ENCODE assay signal across 12 mouse cellular contexts in the genomic region with DNA sequence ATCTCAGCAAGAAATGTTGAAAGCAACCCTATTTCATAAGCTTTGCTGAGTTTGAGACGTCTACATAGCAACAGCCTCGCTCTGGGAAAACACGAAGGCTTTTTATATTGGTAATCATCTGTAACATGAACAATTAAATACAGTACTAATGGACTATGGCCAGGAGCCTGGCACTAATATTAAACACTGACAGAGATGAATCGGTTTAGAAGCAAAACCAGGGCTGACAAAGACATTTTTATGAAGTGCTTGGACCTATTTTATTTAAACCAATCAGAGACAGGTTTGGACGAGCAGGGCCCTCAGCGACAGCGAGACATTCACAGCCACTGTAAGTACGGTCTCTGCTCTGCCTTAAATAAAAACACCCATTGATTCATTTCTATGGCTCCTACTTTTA.
DNase-seq lines count a peak whose midpoint lies in the region; ATAC-seq and TF ChIP-seq lines count a peak whose summit lies in the region.
"Had no signal": no experiment of that assay in that cellular context is flagged by ENCODE, and none has a peak within 500 bp of the region (broad histone marks: within the 10 kb centered on the region; RNA-seq: fewer than 3 reads in every experiment).

No protein-coding gene starts in this region.

- peak overlapping the region; percentile 67 for H3K4me3 ChIP-seq in E14TG2a.4 (replicated peaks; ENCODE audit: low read length)
- no peak overlapping the region for H3K4me3 ChIP-seq in hindbrain, postnatal 0 days (ENCODE audit: low read length)
- H3K4me3 ChIP-seq: myocyte had no signal

- peaks cover 94% of the 10 kb centered on the region for H3K4me1 ChIP-seq in E14TG2a.4 (replicated peaks; ENCODE audit: low read depth, low read length)
- peaks cover 4% of the 10 kb centered on the region; the same call in 1 of the 2 replicates for H3K4me1 ChIP-seq in hindbrain, postnatal 0 days (ENCODE audit: insufficient read depth, low read length)

- 24% methylated on average over 8 of the region's 8 CpGs for WGBS in hindbrain, postnatal 0 days

- peaks cover 79% of the 10 kb centered on the region for H3K36me3 ChIP-seq in E14TG2a.4 (ENCODE audit: insufficient read depth, low read length)
- no peaks in the 10 kb centered on the region; the same call in none of the 2 replicates for H3K36me3 ChIP-seq in hindbrain, postnatal 0 days (ENCODE audit: insufficient read depth, low read length)

- H3K9ac ChIP-seq in hindbrain, postnatal 0 days (replicated peaks; ENCODE audit: low read length): no peak overlapping the region

- peak; percentile 14 to 21 for DNase-seq in cerebellum, postnatal 10 days
- DNase-seq in cerebellum, adult 9-10 months: no peak
- DNase-seq in layer of hippocampus, adult 11-12 months (ENCODE audit: low spot score): peak; percentile 19
- DNase-seq in layer of hippocampus, adult 9-11 months: no peak
- peak; percentile 63 for DNase-seq in hindbrain, postnatal 0 days (ENCODE audit: low spot score)
- DNase-seq in cerebellum, postnatal 14 days: no peak
- DNase-seq: gastrocnemius, postnatal 25 days; kidney, adult 11 months; lung, postnatal 4 days had no signal

- ATAC-seq in hindbrain, postnatal 0 days: peak; percentile 78
- no peak for ATAC-seq in inflammation-experienced regulatory T-cells, adult 6 months

- H3K9me3 ChIP-seq in E14TG2a.4 (ENCODE audit: low read length): no peaks in the 10 kb centered on the region
- H3K9me3 ChIP-seq in hindbrain, postnatal 0 days (ENCODE audit: low read length): no peaks in the 10 kb centered on the region

- H3K27ac ChIP-seq in hindbrain, postnatal 0 days: peak overlapping the region; percentile 60; the same call in 1 of the 2 replicates

- no peak for TF ChIP-seq CTCF in E14TG2a.4 (conservative IDR thresholded peaks at IDR 0.05; ENCODE audit: low read length)
- no peak for TF ChIP-seq CTCF in hindbrain, postnatal 0 days (IDR thresholded peaks at IDR 0.05; ENCODE audit: low read depth)

- no peaks in the 10 kb centered on the region for H3K27me3 ChIP-seq in E14TG2a.4 (ENCODE audit: insufficient read depth, low read length)
- no peaks in the 10 kb centered on the region for H3K27me3 ChIP-seq in hindbrain, postnatal 0 days (ENCODE audit: insufficient read depth, low read length)

- peak overlapping the region; percentile 2 for H3K4me2 ChIP-seq in hindbrain, postnatal 0 days (ENCODE audit: low read depth, low read length)

Comparison
In these comparisons a context has a peak if more than half of its experiments do, and no peak if none do; other contexts are left out.
1. DNase-seq: peak in cerebellum, postnatal 10 days (2 of 2), layer of hippocampus, adult 11-12 months (single experiment) and hindbrain, postnatal 0 days (single experiment); none in cerebellum, adult 9-10 months (single experiment), layer of hippocampus, adult 9-11 months (single experiment) and cerebellum, postnatal 14 days (0 of 2).